Mouse (Mus musculus) spleen, adult 2 months (tissue): ENCODE results near the gene S100a8. TPM values are rescaled to one million over a fixed set of nuclear protein-coding genes. Genes with fewer than 3 reads are reported as not detected.
A peak's percentile ranks its signal among the peaks of the same experiment; 100 is the strongest.

ENCODE experiments used
- DNase-seq, 2 experiments: peaks; one replicate each; pipeline versions ENCODE4 v3.0.0 to v3.0.0-alpha.2; 2012 to 2021; ENCODE audit warnings: low spot score in 2 of 2, low read depth in 1 of 2
- H3K27ac ChIP-seq: fragments of 200-500 bp; 2 replicates; pipeline ENCODE4 v1.5.1; 2012; ENCODE audit warnings: low read length, inconsistent platforms; ENCODE audit not compliant: insufficient read depth
- H3K27me3 ChIP-seq: fragments of 200-500 bp; 2 replicates; pipeline ENCODE4 v1.6.1; 2012; ENCODE audit warnings: mild to moderate bottlenecking, moderate library complexity, low read length, inconsistent platforms; ENCODE audit not compliant: control insufficient read depth, insufficient read depth
- H3K36me3 ChIP-seq: fragments of 200-500 bp; 2 replicates; pipeline ENCODE4 v1.6.1; 2012; ENCODE audit warnings: mild to moderate bottlenecking, low read length, inconsistent platforms; ENCODE audit not compliant: control insufficient read depth, insufficient read depth
- H3K4me1 ChIP-seq: fragments of 200-500 bp; 2 replicates; pipeline ENCODE4 v1.6.1; 2011; ENCODE audit warnings: inconsistent platforms; ENCODE audit not compliant: control insufficient read depth, insufficient read depth, insufficient read length
- H3K4me3 ChIP-seq: fragments of 200-500 bp; 2 replicates; pipeline ENCODE4 v1.5.1; 2011; ENCODE audit warnings: mild to moderate bottlenecking, inconsistent platforms; ENCODE audit not compliant: insufficient read depth, insufficient read length; ENCODE audit errors: extremely low read depth
- CTCF ChIP-seq: fragments of 200-500 bp; IDR thresholded peaks from 2 replicates; pipeline ENCODE4 v1.5.1; 2011; ENCODE audit warnings: mild to moderate bottlenecking, inconsistent platforms; ENCODE audit not compliant: insufficient read depth, insufficient read length, insufficient replicate concordance; ENCODE audit errors: extremely low read depth
- POLR2A ChIP-seq: fragments of 200-500 bp; IDR thresholded peaks from 2 replicates; pipeline ENCODE4 v1.6.1; 2011; ENCODE audit warnings: low read depth, low read length, inconsistent platforms
- WGBS: fragments of 180-500 bp; shearing (Covaris S2); methylation state at CpG from one replicate; pipeline ENCODE4 v1.1.7; 2018; 5-methylcytosine and 5-hydroxymethylcytosine counted together
- polyA plus RNA-seq: library from polyadenylated mRNA; depleted of rRNA; stranded (reverse); fragments of >200 nt; gene quantifications from 2 replicates; pipeline ENCODE4 v1.2.3, GENCODE M21; 2012; rRNA removed

Gene S100a8
- polyA plus RNA-seq, 1 experiment: 32.1 TPM

- H3K4me3 ChIP-seq: no peak overlapping the region
- WGBS: 43% methylated on average over 12 of the region's 12 CpGs
- TF ChIP-seq CTCF (peak; percentile 95), POLR2A (no peak)
These were observed 41.0 kb downstream of the S100a8 start for GRCm38 (mm10) chr3:90709591-90710460.

More at GRCm38 (mm10) chr3:90709591-90710460, 41.0 kb downstream of the S100a8 start:
- Histone ChIP-seq H3K27me3 (no peaks in the 10 kb centered on the region), H3K27ac (no peak overlapping the region), H3K36me3 (no peaks in the 10 kb centered on the region), H3K4me1 (no peaks in the 10 kb centered on the region)
- peak; percentile 60 to 67 for DNase-seq

Other genes with a start within 250 kb of the S100a8 start
- gene Ints3, start 235.4 kb upstream of the S100a8 start, polyA plus RNA-seq: 19.7 and 21.1 TPM in 2 replicates
- gene Npr1, start 203.1 kb upstream of the S100a8 start, polyA plus RNA-seq: 15.4 and 16.1 TPM in 2 replicates
- 12.3 and 12.6 TPM in 2 replicates for gene Ilf2, start 192.9 kb upstream of the S100a8 start, polyA plus RNA-seq
- 12.4 and 13.2 TPM in 2 replicates for gene Snapin, start 177.9 kb upstream of the S100a8 start, polyA plus RNA-seq
- 32.9 and 34.0 TPM in 2 replicates for gene Chtop, start 159.5 kb upstream of the S100a8 start, polyA plus RNA-seq
- 15.9 and 28.8 TPM in 2 replicates for gene S100a1, start 154.6 kb upstream of the S100a8 start, polyA plus RNA-seq
- gene S100a13, start 154.5 kb upstream of the S100a8 start, polyA plus RNA-seq: 27.0 and 30.0 TPM in 2 replicates
- 0.06 TPM in 1 of 2 replicates, not detected in the other for gene S100a14, start 142.1 kb upstream of the S100a8 start, polyA plus RNA-seq
- 15.9 and 18.7 TPM in 2 replicates for gene S100a16, start 131.7 kb upstream of the S100a8 start, polyA plus RNA-seq
- 0.46 and 0.55 TPM in 2 replicates for gene S100a3, start 108.4 kb upstream of the S100a8 start, polyA plus RNA-seq
- not detected in 2 replicates for gene S100a2, start 78.7 kb upstream of the S100a8 start, polyA plus RNA-seq
- gene Gm42674, start 67.1 kb upstream of the S100a8 start, polyA plus RNA-seq: not detected in 2 replicates
- gene S100a4, start 65.2 kb upstream of the S100a8 start, polyA plus RNA-seq: 43.5 and 68.3 TPM in 2 replicates
- not detected in 2 replicates for gene S100a5, start 60.5 kb upstream of the S100a8 start, polyA plus RNA-seq
- gene S100a6, start 56.1 kb upstream of the S100a8 start, polyA plus RNA-seq: 90.6 and 121 TPM in 2 replicates
- gene S100a7a, start 15.0 kb upstream of the S100a8 start, polyA plus RNA-seq: 0.07 and 0.08 TPM in 2 replicates
- 54.1 and 64.8 TPM in 2 replicates for gene S100a9, start 26.7 kb downstream of the S100a8 start, polyA plus RNA-seq
- gene Pglyrp4, start 57.9 kb downstream of the S100a8 start, polyA plus RNA-seq: 0.08 and 0.09 TPM in 2 replicates
- gene Gm5849, start 108.9 kb downstream of the S100a8 start, polyA plus RNA-seq: not detected in 2 replicates